Mouse (Mus musculus): ENCODE measurements at regions not wholly inside any gene's neighbourhood (a gene's known extent, or its start where the extent isn't known, plus 50 kb on each side); places are given as distances from the start of the nearest gene placed in this dataset.

DNA sequence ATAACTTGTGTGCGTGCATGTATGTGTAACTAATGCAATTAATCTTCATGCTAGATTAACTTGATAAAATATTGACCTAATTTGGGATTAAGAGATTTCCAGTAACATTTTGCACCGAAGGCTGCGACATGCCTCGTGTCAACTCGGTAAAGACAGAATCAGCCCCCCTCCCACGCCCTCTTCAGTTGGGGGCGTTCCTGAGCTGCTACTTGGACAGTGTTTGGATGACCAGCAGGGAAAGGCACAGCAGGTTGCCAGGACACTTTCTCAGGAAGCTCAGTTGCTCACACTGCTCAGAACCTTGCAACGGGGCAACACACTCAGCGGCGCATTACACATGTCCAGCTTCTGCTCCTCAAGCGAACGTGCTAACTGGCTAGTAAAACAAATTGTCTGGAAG is 326.2 kb upstream of the Fam241a start:
- no peak for TF ChIP-seq CTCF (IDR thresholded peaks at IDR 0.05; ENCODE audit: low read depth, low read length)
- TF ChIP-seq POLR2A (IDR thresholded peaks at IDR 0.05; ENCODE audit: borderline replicate concordance, low read depth, low read length) = no peak
